Mouse (Mus musculus) right cerebral cortex, postnatal 36 days (tissue): ENCODE data around the gene Mob4.

Experiments
- DNase-seq, 2 experiments: peaks; one replicate each; pipeline ENCODE4 v3.0.0; 2022; ENCODE audit warnings: low spot score in 2 of 2, mixed read lengths in 1 of 2

Mob4 gene

GRCm38 (mm10) chr1:55131424-55132014, 488 bp downstream of the Mob4 start:
- peak in 1 of 2 experiments; percentile 29 for DNase-seq

- DNase-seq, result no peak
These were observed 1.3 kb downstream of the Mob4 start for GRCm38 (mm10) chr1:55132308-55132707.

GRCm38 (mm10) chr1:55133173-55133572, 2.1 kb downstream of the Mob4 start:
- DNase-seq, result no peak

- DNase-seq, result no peak
These were observed 3.3 kb downstream of the Mob4 start for GRCm38 (mm10) chr1:55134301-55134700.

- no peak for DNase-seq
These were observed 4.8 kb downstream of the Mob4 start for GRCm38 (mm10) chr1:55135846-55136245.

GRCm38 (mm10) chr1:55144338-55144737, 13.3 kb downstream of the Mob4 start:
- no peak for DNase-seq

- DNase-seq, result no peak
These were observed 14.5 kb downstream of the Mob4 start for GRCm38 (mm10) chr1:55145556-55145955.

GRCm38 (mm10) chr1:55157329-55157728, 26.3 kb downstream of the Mob4 start:
- no peak for DNase-seq

GRCm38 (mm10) chr1:55158211-55158610, 27.2 kb downstream of the Mob4 start:
- DNase-seq, result peak in 1 of 2 experiments; percentile 28

GRCm38 (mm10) chr1:55158821-55159220, 27.8 kb downstream of the Mob4 start:
- peak in 1 of 2 experiments; percentile 31 for DNase-seq

GRCm38 (mm10) chr1:55160218-55160617, 29.2 kb downstream of the Mob4 start:
- DNase-seq, result no peak

- DNase-seq, result peak; percentile 57 to 76
These were observed 30.0 kb downstream of the Mob4 start for GRCm38 (mm10) chr1:55160831-55161638.

- DNase-seq, result no peak
These were observed 30.9 kb downstream of the Mob4 start for GRCm38 (mm10) chr1:55161895-55162294.

- no peak for DNase-seq
These were observed 31.8 kb downstream of the Mob4 start for GRCm38 (mm10) chr1:55162781-55163180.

- no peak for DNase-seq
These were observed 33.0 kb downstream of the Mob4 start for GRCm38 (mm10) chr1:55164005-55164404.

- DNase-seq, result no peak
These were observed 36.5 kb downstream of the Mob4 start for GRCm38 (mm10) chr1:55167560-55167959.

- DNase-seq, result no peak
These were observed 37.6 kb downstream of the Mob4 start for GRCm38 (mm10) chr1:55168591-55168990.

- DNase-seq, result no peak
These were observed 40.6 kb downstream of the Mob4 start for GRCm38 (mm10) chr1:55171361-55172325.

- DNase-seq, result no peak
These were observed 42.9 kb downstream of the Mob4 start for GRCm38 (mm10) chr1:55173720-55174557.

GRCm38 (mm10) chr1:55174558-55175034, 43.6 kb downstream of the Mob4 start:
- DNase-seq, result no peak
